Mouse (Mus musculus) yolk sac, embryonic 10.5 days (tissue): ENCODE data around the gene Arfip1.

Experiments used
- DNase-seq: peaks from one replicate; pipeline ENCODE4 v3.0.0-alpha.2; 2017; ENCODE audit warnings: low spot score

The Arfip1 gene

DNA sequence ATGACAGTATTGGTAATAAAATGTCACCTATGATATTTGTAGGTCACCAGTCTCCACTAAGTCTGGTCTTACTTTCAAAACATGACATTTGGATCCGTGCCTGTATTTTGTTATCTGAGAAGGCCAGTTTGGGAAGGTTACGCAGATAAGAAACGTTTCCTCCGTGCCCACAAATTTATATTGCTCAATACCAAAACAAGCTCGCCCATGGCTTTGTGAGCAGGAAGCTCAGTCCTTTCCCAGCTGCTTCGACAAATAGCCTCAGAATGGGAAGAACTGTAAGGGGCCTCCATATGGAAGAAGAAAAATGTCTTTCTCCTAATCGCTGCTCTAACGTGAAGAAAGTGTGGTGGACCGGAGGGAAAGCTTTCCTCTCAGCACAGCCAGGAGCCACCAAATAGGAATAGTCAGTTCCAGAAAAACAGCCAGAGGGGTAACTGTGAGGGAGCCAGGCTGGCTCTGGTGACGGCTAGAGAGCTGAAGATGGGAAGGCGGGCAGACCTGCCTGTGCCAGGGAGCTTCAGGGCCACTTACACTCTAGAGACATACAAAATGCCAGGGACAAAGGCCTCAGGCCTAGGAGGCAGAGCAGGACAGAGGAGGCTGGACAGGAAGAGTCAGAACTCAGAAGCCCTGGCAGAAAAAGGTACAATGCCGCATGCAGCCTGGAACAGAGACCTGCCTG lies 126.5 kb downstream of the Arfip1 start:
- no peak for DNase-seq

DNA sequence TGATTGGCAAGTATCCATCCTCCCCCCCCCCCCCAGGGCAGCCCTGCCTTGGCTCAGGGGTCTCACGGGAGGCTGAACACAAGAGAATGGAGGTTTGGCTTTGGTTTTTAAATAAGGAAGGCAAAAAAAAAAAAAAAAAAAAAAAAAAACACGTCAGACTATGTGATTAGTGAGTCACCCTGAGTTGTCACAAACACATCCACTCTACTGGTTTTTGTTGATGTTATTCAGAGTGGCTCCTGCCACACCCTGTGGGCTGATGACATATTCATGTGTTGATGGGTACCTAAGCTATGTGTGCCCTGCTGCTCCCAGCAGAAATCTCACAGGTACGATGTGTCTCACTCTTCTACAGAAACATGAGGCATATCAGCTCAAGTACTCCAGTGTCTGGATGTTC lies 131.8 kb downstream of the Arfip1 start:
- DNase-seq = no peak

DNA sequence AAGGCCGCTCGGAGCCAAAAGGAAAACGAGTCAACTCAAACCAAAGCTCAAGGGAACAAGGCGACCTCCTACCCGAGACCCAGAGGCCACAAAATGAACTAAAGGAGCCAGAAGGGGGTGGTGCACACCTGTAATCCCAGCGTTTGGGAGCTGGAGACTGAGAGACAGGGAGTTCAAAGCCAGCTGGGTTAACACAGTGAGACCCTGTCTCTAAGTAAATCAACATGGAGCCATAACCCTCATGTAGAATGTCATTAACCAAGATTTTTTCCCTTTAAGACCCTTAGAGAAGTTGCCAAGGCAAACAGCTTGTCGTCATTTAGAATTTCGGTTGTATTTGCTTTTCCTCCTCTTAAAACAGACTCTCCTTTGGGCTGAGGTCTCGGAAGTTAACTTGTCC lies 133.4 kb downstream of the Arfip1 start:
- no peak for DNase-seq

GRCm38 (mm10) chr3:84447803-84448202 lies 134.6 kb downstream of the Arfip1 start:
- DNase-seq = no peak
